Mouse (Mus musculus) heart, embryonic 11.5 days (tissue): ENCODE data around the gene Ing1. TPM values are rescaled to one million over a fixed set of nuclear protein-coding genes. Genes with fewer than 3 reads are reported as not detected.
A peak's percentile ranks its signal among the peaks of the same experiment; 100 is the strongest.
"Not testable (repeated sequence)": the region's sequence is repeated elsewhere in the genome, so short reads cannot be mapped to it uniquely, and the experiment has no call there.

ENCODE experiments used
- ATAC-seq: fragments of 200-750 bp; cut with Nextera tagmentation; replicated peaks from 2 replicates; pipeline ENCODE4 v1.8.0; 2017; ENCODE audit warnings: moderate library complexity; ENCODE audit not compliant: insufficient number of reproducible peaks, low FRiP score, low TSS enrichment
- H3K27ac ChIP-seq: fragments of 300-500 bp; sonication (generic); 2 replicates; pipeline ENCODE4 v1.5.1; 2014; ENCODE audit warnings: mild to moderate bottlenecking, low read depth, low read length
- H3K27me3 ChIP-seq: fragments of 300-500 bp; sonication (generic); 2 replicates; pipeline ENCODE4 v1.6.1; 2014; ENCODE audit warnings: mild to moderate bottlenecking, low read length, mixed read lengths; ENCODE audit not compliant: control insufficient read depth, insufficient read depth
- H3K36me3 ChIP-seq: fragments of 300-500 bp; sonication (generic); 2 replicates; pipeline ENCODE4 v1.6.1; 2014; ENCODE audit warnings: mild to moderate bottlenecking, low read length, moderate library complexity, mixed read lengths; ENCODE audit not compliant: control insufficient read depth, insufficient read depth
- H3K4me1 ChIP-seq: fragments of 300-500 bp; sonication (generic); 2 replicates; pipeline ENCODE4 v1.6.1; 2014; ENCODE audit warnings: low read length; ENCODE audit not compliant: control insufficient read depth, insufficient read depth
- H3K4me2 ChIP-seq: fragments of 300-500 bp; sonication (generic); 2 replicates; pipeline ENCODE4 v1.6.1; 2014; ENCODE audit warnings: mild to moderate bottlenecking, moderate library complexity
- H3K4me3 ChIP-seq: fragments of 300-500 bp; sonication (generic); 2 replicates; pipeline ENCODE4 v1.5.1; 2014; ENCODE audit warnings: low read depth, low read length
- H3K9ac ChIP-seq: fragments of 300-500 bp; sonication (generic); 2 replicates; pipeline ENCODE4 v1.6.1; 2014; ENCODE audit warnings: mild to moderate bottlenecking, low read depth, low read length, moderate library complexity
- H3K9me3 ChIP-seq: fragments of 300-500 bp; sonication (generic); replicated peaks from 2 replicates; pipeline ENCODE4 v1.6.1; 2016; ENCODE audit warnings: low read length; ENCODE audit not compliant: control insufficient read depth
- WGBS: fragments of 180-500 bp; shearing (Covaris S2); extraction: QIAGEN DNeasy Blood & Tissue Kit; methylation state at CpG from one replicate; pipeline ENCODE4 v1.1.7; 2014; ENCODE audit not compliant: insufficient replicate concordance; 5-methylcytosine and 5-hydroxymethylcytosine counted together
- polyA plus RNA-seq: library from polyadenylated mRNA; unstranded; fragments of >200 nt; fragmentation: Nextera tagmentation; extraction: Ambion mirVana; gene quantifications from 2 replicates; pipeline ENCODE4 v1.2.1, GENCODE M21; 2014

The Ing1 gene
- polyA plus RNA-seq, 1 experiment from 2014 or later: 29.3 TPM

- Histone ChIP-seq H3K4me2 (no peak overlapping the region), H3K27me3 (no peaks in the 10 kb centered on the region), H3K36me3 (peaks cover 14% of the 10 kb centered on the region), H3K4me3 (no peak overlapping the region), H3K9ac (no peak overlapping the region), H3K27ac (no peak overlapping the region), H3K9me3 (no peaks in the 10 kb centered on the region), H3K4me1 (no peaks in the 10 kb centered on the region)
- ATAC-seq: no peak
- WGBS: 93% methylated on average over 12 of the region's 12 CpGs
Observed at GRCm38 (mm10) chr8:11542031-11542430, 13.3 kb upstream of the Ing1 start.

DNA sequence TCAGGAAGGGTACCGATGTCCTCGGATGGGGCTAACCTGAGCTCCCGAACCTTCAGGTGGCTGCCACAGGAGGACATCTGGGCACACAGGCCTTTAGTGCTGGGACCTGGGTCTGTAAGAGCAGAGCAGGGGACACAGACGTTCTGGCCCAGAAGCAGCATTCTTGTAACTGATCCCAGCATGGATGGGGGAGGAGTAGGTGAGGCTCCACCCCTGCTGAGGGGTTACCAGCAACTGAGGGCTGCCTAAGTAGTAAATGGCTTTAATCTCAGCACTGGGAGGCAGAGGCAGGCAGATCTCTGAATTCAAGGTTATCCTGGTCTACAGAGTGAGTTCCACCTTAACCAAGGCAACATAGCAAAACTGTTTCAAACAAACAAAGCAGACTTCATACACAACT lies 12.5 kb upstream of the Ing1 start:
- H3K9ac ChIP-seq: no peak overlapping the region
- 83% methylated on average over 4 of the region's 4 CpGs for WGBS
- ATAC-seq: no peak
- no peak overlapping the region for H3K4me3 ChIP-seq
- H3K36me3 ChIP-seq: peaks cover 15% of the 10 kb centered on the region
- H3K4me1 ChIP-seq: no peaks in the 10 kb centered on the region
- H3K4me2 ChIP-seq: no peak overlapping the region
- no peaks in the 10 kb centered on the region for H3K9me3 ChIP-seq
- H3K27me3 ChIP-seq: no peaks in the 10 kb centered on the region
- no peak overlapping the region for H3K27ac ChIP-seq

DNA sequence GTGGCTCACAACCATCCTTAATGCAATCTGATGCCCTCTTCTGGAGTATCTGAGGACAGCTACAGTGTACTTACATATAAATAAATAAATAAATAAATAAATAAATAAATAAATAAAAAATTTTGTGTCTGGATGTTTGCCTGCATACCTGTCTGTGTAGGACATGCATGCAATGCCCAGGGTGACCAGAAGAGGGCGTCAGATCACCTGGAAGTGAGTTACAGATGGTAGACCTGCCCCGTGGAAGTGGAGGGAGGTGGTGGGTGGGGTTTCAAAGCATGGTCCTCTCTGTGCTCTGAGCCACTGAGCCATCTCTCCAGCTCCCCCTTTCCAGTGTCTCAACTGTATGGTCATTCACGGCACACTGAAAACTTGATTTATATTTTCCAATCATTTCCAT lies 11.0 kb upstream of the Ing1 start:
- H3K27ac ChIP-seq: no peak overlapping the region
- no peak overlapping the region for H3K9ac ChIP-seq
- H3K4me1 ChIP-seq: no peaks in the 10 kb centered on the region
- H3K27me3 ChIP-seq: no peaks in the 10 kb centered on the region
- WGBS: 47% methylated on average over 3 of the region's 3 CpGs
- ATAC-seq: no peak
- no peaks in the 10 kb centered on the region for H3K9me3 ChIP-seq
- H3K4me3 ChIP-seq: no peak overlapping the region
- H3K4me2 ChIP-seq: no peak overlapping the region
- H3K36me3 ChIP-seq: peaks cover 15% of the 10 kb centered on the region

DNA sequence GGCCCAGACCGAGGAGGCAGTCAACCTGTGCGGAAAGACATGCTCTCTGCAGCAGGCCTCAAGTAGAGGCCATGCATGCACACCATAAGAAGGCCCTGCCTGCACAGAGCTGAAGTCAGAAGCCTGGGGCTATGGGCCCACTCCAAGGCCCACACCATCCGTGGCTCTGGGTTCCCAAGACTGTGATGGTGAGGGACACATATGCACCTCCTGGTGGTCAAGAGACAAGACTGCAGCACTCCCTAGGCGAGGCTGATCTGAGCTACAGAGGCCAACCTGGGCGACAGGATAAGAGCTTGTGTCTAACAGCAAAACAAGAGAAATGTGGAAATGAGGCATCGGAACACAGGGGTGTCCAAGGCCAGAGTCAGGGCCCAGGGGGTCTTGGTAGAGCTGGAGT lies 8.3 kb upstream of the Ing1 start:
- Histone ChIP-seq H3K27ac (no peak overlapping the region), H3K4me2 (no peak overlapping the region), H3K36me3 (peaks cover 4% of the 10 kb centered on the region; the same call in 1 of the 2 replicates), H3K9ac (no peak overlapping the region), H3K27me3 (no peaks in the 10 kb centered on the region), H3K4me1 (peaks cover 7% of the 10 kb centered on the region), H3K4me3 (no peak overlapping the region), H3K9me3 (no peaks in the 10 kb centered on the region)
- no peak for ATAC-seq
- 67% methylated on average over 6 of the region's 6 CpGs for WGBS

DNA sequence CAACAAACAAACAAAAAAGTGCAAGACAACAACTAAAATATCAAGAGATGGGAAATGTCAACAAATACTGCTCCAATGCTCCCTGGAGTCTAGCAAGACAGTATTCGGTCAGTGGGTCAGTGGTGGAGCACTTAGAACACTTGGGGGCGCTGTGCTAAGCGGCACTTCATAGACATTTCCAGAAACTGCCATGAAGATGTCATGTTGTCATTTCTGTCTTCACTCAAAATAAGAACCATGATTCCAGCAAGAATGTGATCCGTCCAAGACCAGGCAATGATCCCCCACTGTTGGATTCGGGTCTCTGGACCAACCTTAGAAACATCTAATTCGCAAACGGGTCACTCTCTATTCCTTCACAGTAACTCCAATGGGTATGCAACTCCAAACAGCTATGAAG lies 5.7 kb upstream of the Ing1 start:
- Histone ChIP-seq H3K4me1 (peaks cover 11% of the 10 kb centered on the region), H3K27me3 (no peaks in the 10 kb centered on the region), H3K9ac (no peak overlapping the region), H3K27ac (no peak overlapping the region), H3K36me3 (peaks cover 4% of the 10 kb centered on the region; the same call in 1 of the 2 replicates), H3K4me3 (peak overlapping the region; percentile 77), H3K9me3 (no peaks in the 10 kb centered on the region), H3K4me2 (peak overlapping the region; percentile 82)
- no peak for ATAC-seq
- 17% methylated on average over 7 of the region's 7 CpGs for WGBS

DNA sequence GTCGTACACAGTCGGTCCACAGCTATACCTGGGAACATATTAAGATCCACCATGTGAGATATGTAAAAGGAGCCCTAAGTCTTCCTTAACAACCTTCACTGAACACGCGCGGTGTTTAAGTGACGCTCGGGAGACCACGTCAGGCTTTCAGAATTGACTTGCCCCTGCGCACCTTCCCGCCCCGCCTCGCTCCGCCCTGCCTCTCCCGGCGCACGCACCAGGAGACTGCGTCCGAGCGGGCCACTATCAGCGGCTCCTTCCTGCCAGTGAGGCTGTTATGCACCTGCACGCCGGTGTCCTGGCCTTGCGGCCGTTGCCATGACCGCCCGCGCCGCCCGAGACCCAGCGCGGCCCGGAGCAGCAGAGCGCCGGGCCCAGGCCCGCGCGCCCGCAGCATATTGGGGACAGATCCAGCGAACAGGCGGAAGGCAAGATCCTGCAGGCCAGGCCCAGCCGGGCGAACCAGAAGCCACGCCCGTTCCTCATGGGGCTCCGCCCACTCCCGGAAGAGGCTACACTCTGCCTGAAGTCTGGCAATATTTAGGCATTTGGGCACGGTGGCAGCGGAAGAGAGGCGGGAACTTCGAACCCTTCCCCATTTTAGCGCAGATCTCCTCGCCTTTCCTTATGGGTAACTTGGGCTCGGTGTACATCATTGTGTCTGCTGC lies 5.0 kb upstream of the Ing1 start, which contains the start of gene Cars2:
TSS of gene Cars2 (minus strand) at position 503 of the 668 bp plus-strand sequence.
- WGBS: under 1% methylated on average over 47 of the region's 53 CpGs
- peak; percentile 78 for ATAC-seq
- Histone ChIP-seq H3K9ac (peak within 1 kb of the TSS; percentile 86), H3K27ac (peak within 1 kb of the TSS; percentile 85), H3K36me3 (peaks cover 4% of the 10 kb centered on the region; the same call in 1 of the 2 replicates), H3K4me1 (peaks cover 12% of the 10 kb centered on the region), H3K4me2 (peak within 1 kb of the TSS; percentile 82), H3K4me3 (peak within 1 kb of the TSS; percentile 77), H3K9me3 (no peaks in the 10 kb centered on the region), H3K27me3 (no peaks in the 10 kb centered on the region)

GRCm38 (mm10) chr8:11551497-11551896 lies 3.9 kb upstream of the Ing1 start:
- H3K4me2 ChIP-seq, H3K36me3 ChIP-seq, ATAC-seq, H3K9me3 ChIP-seq, H3K9ac ChIP-seq, H3K4me3 ChIP-seq, H3K27me3 ChIP-seq, H3K27ac ChIP-seq: not testable (repeated sequence)
- H3K4me1 ChIP-seq: peaks cover 12% of the 10 kb centered on the region
- 84% methylated on average over 4 of the region's 4 CpGs for WGBS

- ATAC-seq: no peak
- H3K36me3 ChIP-seq: no peaks in the 10 kb centered on the region
- no peak overlapping the region for H3K4me2 ChIP-seq
- no peak overlapping the region for H3K4me3 ChIP-seq
- H3K27me3 ChIP-seq: no peaks in the 10 kb centered on the region
- no peaks in the 10 kb centered on the region for H3K9me3 ChIP-seq
- no peak overlapping the region for H3K27ac ChIP-seq
- H3K4me1 ChIP-seq: peaks cover 12% of the 10 kb centered on the region
- no peak overlapping the region for H3K9ac ChIP-seq
- 77% methylated on average over 10 of the region's 10 CpGs for WGBS
Observed at GRCm38 (mm10) chr8:11552390-11552789, 3.0 kb upstream of the Ing1 start.
